8 mouse cellular contexts compared by ENCODE assay signal in genomic region chr7:49343081-49343600, GRCm38 (mm10).
DNase-seq lines count a peak whose midpoint lies in the region; ATAC-seq lines count a peak whose summit lies in the region.

No protein-coding gene starts in this region.

- H3K4me3 ChIP-seq in kidney, embryonic 14.5 days (ENCODE audit: low read length) = peak overlapping the region; percentile 7; the same call in 1 of the 2 replicates
- H3K4me3 ChIP-seq in intestine, embryonic 16.5 days (ENCODE audit: low read length) = no peak overlapping the region
- H3K4me3 ChIP-seq in midbrain, embryonic 15.5 days = no peak overlapping the region

- peak; percentile 78 for ATAC-seq in kidney, embryonic 14.5 days (ENCODE audit: low FRiP score, low TSS enrichment)
- peak; percentile 48 for ATAC-seq in intestine, embryonic 16.5 days
- ATAC-seq in midbrain, embryonic 15.5 days (replicated peaks) = 0 out of 2 replicates have a peak, but pooled peaks have one; percentile 12

- peaks cover 16% of the 10 kb centered on the region for H3K4me1 ChIP-seq in kidney, embryonic 14.5 days (ENCODE audit: control insufficient read depth, insufficient read depth, low read length)
- peaks cover 16% of the 10 kb centered on the region for H3K4me1 ChIP-seq in intestine, embryonic 16.5 days (ENCODE audit: control insufficient read depth, insufficient read depth, low read length)
- peaks cover 35% of the 10 kb centered on the region for H3K4me1 ChIP-seq in midbrain, embryonic 15.5 days

- WGBS in kidney, embryonic 14.5 days = 6% methylated on average over 16 of the region's 16 CpGs
- WGBS in intestine, embryonic 16.5 days = 27% methylated on average over 16 of the region's 16 CpGs
- WGBS in midbrain, embryonic 15.5 days = 23% methylated on average over 16 of the region's 16 CpGs

- H3K27me3 ChIP-seq in kidney, embryonic 14.5 days (ENCODE audit: control insufficient read depth, insufficient read depth, low read length) = no peaks in the 10 kb centered on the region
- no peaks in the 10 kb centered on the region for H3K27me3 ChIP-seq in intestine, embryonic 16.5 days (replicated peaks; ENCODE audit: control insufficient read depth, insufficient read depth, low read length)
- no peaks in the 10 kb centered on the region for H3K27me3 ChIP-seq in midbrain, embryonic 15.5 days (replicated peaks)

- no peak overlapping the region for H3K9ac ChIP-seq in kidney, embryonic 14.5 days (ENCODE audit: low read depth, low read length)
- H3K9ac ChIP-seq in intestine, embryonic 16.5 days (ENCODE audit: low read depth, low read length) = no peak overlapping the region
- H3K9ac ChIP-seq in midbrain, embryonic 15.5 days = no peak overlapping the region

- no peaks in the 10 kb centered on the region for H3K36me3 ChIP-seq in kidney, embryonic 14.5 days (ENCODE audit: control insufficient read depth, insufficient read depth, low read length)
- H3K36me3 ChIP-seq in intestine, embryonic 16.5 days (ENCODE audit: control insufficient read depth, insufficient read depth, low read length) = no peaks in the 10 kb centered on the region
- no peaks in the 10 kb centered on the region for H3K36me3 ChIP-seq in midbrain, embryonic 15.5 days (replicated peaks)

- DNase-seq in kidney, postnatal 25 days = no peak
- peak; percentile 25 for DNase-seq in heart, adult 8-10 months (ENCODE audit: low spot score)
- no peak for DNase-seq in T-cell, adult 2 months (ENCODE audit: low spot score)
- DNase-seq in frontal cortex, postnatal 36 days (ENCODE audit: low spot score in 2 of 2) = no peak
- DNase-seq in cerebellum, postnatal 4 days (ENCODE audit: low spot score in 2 of 2) = no peak

- H3K27ac ChIP-seq in kidney, embryonic 14.5 days (ENCODE audit: low read depth, low read length) = 0 out of 2 replicates have a peak overlapping the region, but pooled peaks have one; percentile 37
- H3K27ac ChIP-seq in intestine, embryonic 16.5 days (ENCODE audit: low read length) = no peak overlapping the region
- no peak overlapping the region for H3K27ac ChIP-seq in midbrain, embryonic 15.5 days

- no peaks in the 10 kb centered on the region for H3K9me3 ChIP-seq in kidney, embryonic 14.5 days (ENCODE audit: control insufficient read depth, low read length)
- no peaks in the 10 kb centered on the region for H3K9me3 ChIP-seq in intestine, embryonic 16.5 days (ENCODE audit: control insufficient read depth, low read length)
- no peaks in the 10 kb centered on the region for H3K9me3 ChIP-seq in midbrain, embryonic 15.5 days

- peak overlapping the region; percentile 31 for H3K4me2 ChIP-seq in kidney, embryonic 14.5 days (replicated peaks; ENCODE audit: low read depth, low read length)
- H3K4me2 ChIP-seq in intestine, embryonic 16.5 days (ENCODE audit: low read depth, low read length) = peak overlapping the region; percentile 15; the same call in 1 of the 2 replicates
- H3K4me2 ChIP-seq in midbrain, embryonic 15.5 days = peak overlapping the region; percentile 0; the same call in 1 of the 2 replicates

Comparison
In these comparisons a context has a peak if more than half of its experiments do, and no peak if none do; other contexts are left out.
1. ATAC-seq: peak in every context shown above with its lines; median percentile 78 in kidney, embryonic 14.5 days; 48 in intestine, embryonic 16.5 days; 12 in midbrain, embryonic 15.5 days.